Mouse (Mus musculus) intestine, postnatal 0 days (tissue): ENCODE results near the gene Surf4. TPM values are rescaled to one million over a fixed set of nuclear protein-coding genes. Genes with fewer than 3 reads are reported as not detected.

Experiments used
- ATAC-seq: fragments of 200-750 bp; cut with Nextera tagmentation; 2 replicates; pipeline ENCODE4 v1.8.0; 2017; ENCODE audit warnings: mild to moderate bottlenecking, moderate TSS enrichment, moderate library complexity
- H3K27ac ChIP-seq: fragments of 300-500 bp; sonication (generic); 2 replicates; pipeline ENCODE4 v1.5.1; 2014; ENCODE audit warnings: mild to moderate bottlenecking, low read depth, low read length, moderate library complexity
- H3K27me3 ChIP-seq: fragments of 300-500 bp; sonication (generic); replicated peaks from 2 replicates; pipeline ENCODE4 v1.6.1; 2014; ENCODE audit warnings: low read length, mixed read lengths; ENCODE audit not compliant: control insufficient read depth, insufficient read depth
- H3K36me3 ChIP-seq: fragments of 300-500 bp; sonication (generic); 2 replicates; pipeline ENCODE4 v1.6.1; 2014; ENCODE audit warnings: mild to moderate bottlenecking, moderate library complexity; ENCODE audit not compliant: control insufficient read depth, insufficient read depth
- H3K4me1 ChIP-seq: fragments of 300-500 bp; sonication (generic); replicated peaks from 2 replicates; pipeline ENCODE4 v1.6.1; 2014; ENCODE audit warnings: antibody characterized with exemption, low read length, mixed read lengths; ENCODE audit not compliant: control insufficient read depth, insufficient read depth
- H3K4me2 ChIP-seq: fragments of 300-500 bp; sonication (generic); replicated peaks from 2 replicates; pipeline ENCODE4 v1.6.1; 2014; ENCODE audit warnings: low read depth, mild to moderate bottlenecking, moderate library complexity
- H3K4me3 ChIP-seq: fragments of 300-500 bp; sonication (generic); 2 replicates; pipeline ENCODE4 v1.5.1; 2014; ENCODE audit warnings: low read depth, low read length
- H3K9ac ChIP-seq: fragments of 300-500 bp; sonication (generic); 2 replicates; pipeline ENCODE4 v1.6.1; 2014; ENCODE audit warnings: mild to moderate bottlenecking, low read depth, low read length
- H3K9me3 ChIP-seq: fragments of 300-500 bp; sonication (generic); 2 replicates; pipeline ENCODE4 v1.6.1; 2016; ENCODE audit warnings: mixed run types; ENCODE audit not compliant: control insufficient read depth
- CTCF ChIP-seq: sonication (generic); IDR thresholded peaks from 2 replicates; pipeline ENCODE4 v1.5.1; 2016; ENCODE audit warnings: low read depth, mild to moderate bottlenecking, control low read depth, antibody characterized with exemption, moderate library complexity
- WGBS: fragments of 180-500 bp; shearing (Covaris S2); extraction: QIAGEN DNeasy Blood & Tissue Kit; methylation state at CpG from one replicate; pipeline ENCODE4 v1.1.7; 2014; 5-methylcytosine and 5-hydroxymethylcytosine counted together
- polyA plus RNA-seq: library from polyadenylated mRNA; unstranded; fragments of >200 nt; fragmentation: Nextera tagmentation; extraction: Ambion mirVana; gene quantifications from 2 replicates; pipeline ENCODE4 v1.2.1, GENCODE M21; 2015

Gene Surf4
- polyA plus RNA-seq, 1 experiment from 2014 or later = 379 TPM

DNA sequence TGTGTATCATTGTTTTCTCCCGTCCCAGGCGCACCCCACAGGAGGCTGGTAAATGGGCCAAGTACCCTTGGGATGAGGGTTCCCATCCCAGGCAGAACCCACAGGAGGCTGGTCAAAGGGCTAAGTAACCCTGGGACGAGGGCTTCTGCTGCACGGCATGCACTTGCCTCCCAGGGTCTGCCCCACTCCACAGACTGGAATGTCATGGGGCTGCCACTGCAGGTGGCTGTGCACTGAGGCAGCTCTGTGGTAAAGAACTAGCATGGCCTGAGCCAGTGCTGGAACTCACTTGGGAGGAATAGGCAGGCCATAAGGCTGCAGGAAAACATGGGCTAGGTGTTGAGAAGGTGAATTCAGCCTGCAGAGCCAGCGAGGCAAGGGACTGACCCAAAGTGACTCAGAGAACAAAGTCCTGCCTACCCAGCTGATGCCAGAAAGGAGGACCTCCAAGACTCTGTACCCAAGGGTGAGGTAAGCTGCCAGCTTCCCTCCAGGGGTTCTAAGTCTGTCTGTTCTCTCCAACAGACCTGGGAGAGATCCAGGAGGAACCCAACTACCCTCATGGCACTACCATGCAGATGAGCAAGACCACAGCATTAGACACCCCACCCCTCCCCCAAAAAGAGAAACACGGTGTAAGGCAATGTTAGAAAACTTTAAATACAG is 13.4 kb downstream of the Surf4 start:
- Histone ChIP-seq H3K9ac (no peak overlapping the region), H3K4me2 (no peak overlapping the region), H3K4me1 (peaks cover 7% of the 10 kb centered on the region), H3K27ac (peak overlapping the region; percentile 84), H3K9me3 (no peaks in the 10 kb centered on the region), H3K27me3 (no peaks in the 10 kb centered on the region), H3K36me3 (peaks cover 80% of the 10 kb centered on the region), H3K4me3 (no peak overlapping the region)
- 74% methylated on average over 6 of the region's 6 CpGs for WGBS
- TF ChIP-seq CTCF = no peak
- ATAC-seq = peak; percentile 56

DNA sequence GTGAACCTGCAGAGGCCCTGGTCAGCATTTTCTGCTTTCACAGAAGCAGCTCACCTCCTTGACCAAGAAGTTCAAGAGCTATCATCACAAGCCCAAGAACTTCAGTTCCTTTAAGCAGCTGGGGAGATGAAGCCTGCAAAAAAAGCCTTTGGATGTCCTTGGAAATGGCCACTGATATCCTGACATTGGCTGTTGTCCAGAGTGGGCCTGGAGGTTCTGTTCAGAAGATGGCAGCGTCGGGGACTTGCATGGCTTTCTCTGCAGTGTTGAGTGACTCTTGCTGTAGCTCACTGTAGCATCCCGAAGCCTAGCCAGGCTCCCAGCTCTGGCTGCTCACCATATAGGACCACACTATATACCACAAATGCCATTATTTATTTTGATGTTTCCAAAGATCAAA is 14.0 kb downstream of the Surf4 start:
- Histone ChIP-seq H3K4me3 (no peak overlapping the region), H3K36me3 (peaks cover 76% of the 10 kb centered on the region), H3K9me3 (no peaks in the 10 kb centered on the region), H3K4me1 (peaks cover 7% of the 10 kb centered on the region), H3K9ac (no peak overlapping the region), H3K4me2 (no peak overlapping the region), H3K27ac (peak overlapping the region; percentile 84; the same call in 1 of the 2 replicates), H3K27me3 (no peaks in the 10 kb centered on the region)
- no peak for TF ChIP-seq CTCF
- no peak for ATAC-seq
- 83% methylated on average over 3 of the region's 3 CpGs for WGBS

DNA sequence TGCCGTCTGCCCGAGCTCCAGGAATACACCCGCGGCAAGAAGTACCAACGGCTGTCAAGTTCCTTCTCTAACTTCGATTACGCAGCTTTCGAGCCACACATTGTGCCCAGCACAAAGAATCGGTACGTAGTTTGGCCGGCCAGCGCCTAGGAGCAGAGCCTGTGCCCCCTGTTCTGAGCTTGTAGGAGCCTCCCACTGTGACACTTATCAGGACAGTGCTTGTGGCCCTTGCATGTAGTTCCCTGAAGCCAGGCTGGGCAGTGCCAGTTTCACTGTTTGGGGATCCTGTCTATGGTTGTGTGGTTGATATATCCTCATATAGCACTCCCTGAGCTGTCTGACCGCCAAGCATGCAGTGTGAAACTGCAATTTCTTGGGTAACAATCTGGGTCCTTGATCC is 17.0 kb downstream of the Surf4 start:
- no peak for TF ChIP-seq CTCF
- peak overlapping the region; percentile 91 for H3K9ac ChIP-seq
- peak overlapping the region; percentile 94 for H3K4me2 ChIP-seq
- no peaks in the 10 kb centered on the region for H3K9me3 ChIP-seq
- H3K4me1 ChIP-seq = peaks cover 12% of the 10 kb centered on the region
- no peaks in the 10 kb centered on the region for H3K27me3 ChIP-seq
- no peak for ATAC-seq
- peak overlapping the region; percentile 96 for H3K27ac ChIP-seq
- peak overlapping the region; percentile 72 for H3K4me3 ChIP-seq
- H3K36me3 ChIP-seq = peaks cover 73% of the 10 kb centered on the region
- WGBS = 1% methylated on average over 13 of the region's 13 CpGs

DNA sequence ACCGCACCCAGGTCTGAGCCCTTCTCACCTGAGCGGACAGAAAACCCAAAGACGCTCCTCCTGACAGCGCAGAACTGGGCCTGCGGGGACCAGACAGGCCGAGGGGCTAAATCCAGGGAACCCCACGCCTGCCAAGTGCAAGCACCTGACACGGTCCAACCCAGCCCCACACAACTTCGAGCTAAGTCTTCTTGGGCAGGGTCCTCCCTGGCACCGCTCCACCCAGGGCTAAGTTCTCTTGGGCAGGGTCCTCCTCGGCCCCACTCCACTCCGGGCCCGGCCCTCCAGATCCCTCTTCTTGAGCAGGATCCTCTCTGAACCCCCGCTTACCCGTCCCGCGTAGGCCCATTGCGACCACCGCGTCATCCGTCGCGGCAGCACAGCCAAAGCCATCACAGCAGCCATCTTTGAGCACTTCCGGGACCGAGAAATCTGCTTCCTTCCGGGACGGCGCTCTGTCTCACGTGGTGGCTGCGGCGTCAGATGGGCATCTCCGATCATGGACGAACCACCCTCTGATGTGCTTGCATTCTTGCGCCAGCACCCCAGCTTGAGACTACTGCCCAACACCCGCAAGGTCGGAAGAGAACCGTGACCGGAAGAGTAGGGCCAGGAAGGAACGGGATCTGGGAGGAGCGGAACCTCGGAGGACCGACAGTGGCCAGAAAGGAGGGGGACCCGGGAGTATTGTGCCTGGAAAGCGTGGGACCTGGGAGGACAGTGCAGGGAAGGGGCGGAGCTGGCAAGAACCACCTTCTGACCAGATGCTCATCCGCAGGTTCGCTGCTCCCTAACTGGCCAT is 17.6 kb downstream of the Surf4 start, which contains the start of the genes Surf2 and Surf1:
Surf2 (plus strand) TSS at position 441 of the 802 bp plus-strand sequence.
Surf1 (minus strand) TSS at position 604 of the 802 bp plus-strand sequence.
- Histone ChIP-seq H3K36me3 (peaks cover 67% of the 10 kb centered on the region), H3K4me2 (peak within 1 kb of the TSS; percentile 94), H3K27me3 (no peaks in the 10 kb centered on the region), H3K27ac (peak within 1 kb of the TSS; percentile 96), H3K4me3 (peak within 1 kb of the TSS; percentile 72), H3K9me3 (no peaks in the 10 kb centered on the region), H3K9ac (peak within 1 kb of the TSS; percentile 91), H3K4me1 (peaks cover 12% of the 10 kb centered on the region)
- no peak for TF ChIP-seq CTCF
- WGBS = 1% methylated on average over 47 of the region's 47 CpGs
- peak; percentile 60 for ATAC-seq

DNA sequence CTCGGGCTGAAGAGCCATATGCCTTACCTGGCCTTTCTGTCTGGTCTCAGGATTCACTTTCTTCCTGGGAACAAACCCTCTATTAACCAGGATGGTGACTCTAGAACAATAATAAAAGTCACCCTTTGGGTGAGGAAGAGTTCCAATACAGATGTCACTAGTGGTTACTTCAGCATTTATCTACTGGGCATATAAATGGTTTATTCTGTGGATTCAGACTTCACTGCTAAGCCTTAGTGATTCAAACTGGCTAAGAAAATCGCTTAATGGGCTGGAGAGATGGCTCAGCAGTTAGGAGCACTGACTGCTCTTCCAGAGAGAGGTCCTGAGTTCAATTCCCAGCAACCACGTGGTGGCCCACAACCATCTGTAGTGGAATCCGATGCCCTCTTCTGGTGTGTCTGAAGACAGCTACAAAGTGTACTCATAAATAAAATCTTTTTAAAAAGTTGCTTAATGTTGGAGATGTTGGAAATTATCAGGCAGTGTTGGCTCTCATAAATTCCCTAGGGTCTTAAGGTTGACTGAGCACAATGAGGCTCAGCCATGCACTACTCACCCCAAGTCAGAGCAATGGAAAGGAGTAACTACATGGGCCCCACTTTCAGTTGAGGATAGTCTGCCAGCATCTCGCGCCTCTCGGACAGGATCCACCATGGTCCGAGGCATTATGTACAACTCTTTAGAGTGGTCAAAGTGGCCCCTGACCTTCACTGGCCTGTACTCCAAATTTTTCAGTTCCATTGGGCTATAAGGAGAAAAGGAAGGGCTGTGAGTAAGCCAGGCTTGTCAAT is 19.4 kb downstream of the Surf4 start:
- peaks cover 12% of the 10 kb centered on the region for H3K4me1 ChIP-seq
- H3K27me3 ChIP-seq = no peaks in the 10 kb centered on the region
- TF ChIP-seq CTCF = no peak
- peaks cover 50% of the 10 kb centered on the region for H3K36me3 ChIP-seq
- H3K9me3 ChIP-seq = no peaks in the 10 kb centered on the region
- ATAC-seq = no peak
- peak overlapping the region; percentile 96; the same call in 1 of the 2 replicates for H3K27ac ChIP-seq
- H3K4me3 ChIP-seq = no peak overlapping the region
- WGBS = 54% methylated on average over 8 of the region's 8 CpGs
- no peak overlapping the region for H3K9ac ChIP-seq
- H3K4me2 ChIP-seq = peak overlapping the region; percentile 24; the same call in 1 of the 2 replicates
